Mouse (Mus musculus): ENCODE data around the gene Lrpprc. TPM values are rescaled to one million over a fixed set of nuclear protein-coding genes. Genes with fewer than 3 reads are reported as not detected.
"Not testable (repeated sequence)": the region's sequence is repeated elsewhere in the genome, so short reads cannot be mapped to it uniquely, and the experiment has no call there.

Lrpprc gene
- polyA plus RNA-seq, 1 experiment = 4.7 TPM

DNA sequence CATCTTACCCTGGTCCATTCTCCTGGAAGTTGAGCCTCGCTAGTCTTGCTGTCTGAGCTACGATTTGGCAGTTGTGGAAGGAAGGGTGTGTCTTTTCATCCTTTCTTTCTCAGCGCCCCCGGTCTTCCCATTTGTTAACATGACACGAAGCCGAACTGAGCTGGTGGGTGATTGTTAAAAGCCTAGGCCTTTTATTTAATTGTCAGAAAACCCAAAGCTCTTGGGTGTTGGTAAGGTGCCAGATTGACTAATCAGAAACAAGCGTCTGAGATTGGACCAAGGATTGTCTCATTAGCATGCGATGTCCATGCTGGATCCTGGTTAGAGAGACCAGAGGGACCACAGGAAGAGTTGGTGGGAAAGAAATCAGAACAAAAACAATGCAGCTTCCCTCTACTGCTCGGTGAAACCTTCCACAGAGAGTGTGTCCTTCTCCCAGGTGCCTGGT lies 25.4 kb upstream of the Lrpprc start:
- Histone ChIP-seq H3K36me3 (ENCODE audit: control insufficient read depth, insufficient read depth, low read length) (no peaks in the 10 kb centered on the region), H3K4me1 (ENCODE audit: control insufficient read depth, insufficient read depth, insufficient read length, low read length) (no peaks in the 10 kb centered on the region), H3K4me3 (ENCODE audit: low read depth, low read length) (no peak overlapping the region), H3K27me3 (ENCODE audit: control insufficient read depth, insufficient read depth, low read length) (no peaks in the 10 kb centered on the region), H3K27ac (ENCODE audit: insufficient read depth, low read depth, low read length) (no peak overlapping the region)
- no peak for TF ChIP-seq CTCF (IDR thresholded peaks at IDR 0.05; ENCODE audit: extremely low read depth, insufficient read length, insufficient replicate concordance, low read depth, low read length)
- no peak for TF ChIP-seq POLR2A (IDR thresholded peaks at IDR 0.05; ENCODE audit: low read depth, low read length)
- WGBS = 74% methylated on average over 9 of the region's 9 CpGs

DNA sequence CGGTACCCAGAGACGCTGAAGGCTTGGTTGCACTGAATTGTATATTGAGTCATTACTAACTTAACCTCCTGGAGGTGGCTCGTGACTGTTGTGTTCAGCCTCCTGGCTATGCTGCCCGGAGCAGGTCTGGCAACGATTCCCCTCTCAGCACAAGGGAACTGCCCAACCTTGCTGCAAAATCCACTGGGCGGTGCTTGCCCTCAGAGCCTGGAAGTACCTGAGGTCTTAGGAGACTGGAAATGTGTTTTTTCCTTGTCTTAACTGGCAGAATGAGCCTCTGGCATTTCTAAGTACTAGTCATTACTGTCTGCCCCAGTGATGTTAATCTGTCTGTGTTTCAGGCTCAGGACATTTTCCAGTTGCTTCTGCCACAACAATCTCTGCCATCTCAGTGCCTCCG lies 24.3 kb upstream of the Lrpprc start:
- no peaks in the 10 kb centered on the region for H3K4me1 ChIP-seq (ENCODE audit: control insufficient read depth, insufficient read depth, insufficient read length, low read length)
- H3K27me3 ChIP-seq (ENCODE audit: control insufficient read depth, insufficient read depth, low read length) = no peaks in the 10 kb centered on the region
- no peak overlapping the region for H3K27ac ChIP-seq (ENCODE audit: insufficient read depth, low read depth, low read length)
- no peaks in the 10 kb centered on the region for H3K36me3 ChIP-seq (ENCODE audit: control insufficient read depth, insufficient read depth, low read length)
- H3K4me3 ChIP-seq (ENCODE audit: low read depth, low read length) = no peak overlapping the region
- 69% methylated on average over 7 of the region's 7 CpGs for WGBS
- TF ChIP-seq POLR2A (IDR thresholded peaks at IDR 0.05; ENCODE audit: low read depth, low read length) (no peak), CTCF (IDR thresholded peaks at IDR 0.05; ENCODE audit: extremely low read depth, insufficient read length, insufficient replicate concordance, low read depth, low read length) (no peak)

DNA sequence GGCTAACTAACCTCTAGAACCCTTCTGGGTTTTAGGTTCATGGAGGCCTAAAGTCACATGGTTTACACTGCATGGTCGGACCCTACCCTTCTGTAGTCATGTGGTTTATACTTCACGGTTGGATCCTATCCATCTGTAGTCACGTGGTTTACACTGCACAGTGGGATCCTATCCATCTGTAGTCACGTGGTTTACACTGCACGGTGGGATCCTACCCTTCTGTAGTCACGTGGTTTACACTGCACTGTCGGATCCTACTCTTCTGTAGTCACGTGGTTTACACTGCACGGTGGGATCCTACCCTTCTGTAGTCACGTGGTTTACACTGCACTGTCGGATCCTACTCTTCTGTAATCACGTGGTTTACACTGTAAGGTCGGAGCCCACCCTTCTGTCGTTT lies 23.6 kb upstream of the Lrpprc start:
- H3K27ac ChIP-seq (ENCODE audit: insufficient read depth, low read depth, low read length); H3K4me3 ChIP-seq (ENCODE audit: low read depth, low read length); H3K36me3 ChIP-seq (ENCODE audit: control insufficient read depth, insufficient read depth, low read length); H3K4me1 ChIP-seq (ENCODE audit: control insufficient read depth, insufficient read depth, insufficient read length, low read length); H3K27me3 ChIP-seq (ENCODE audit: control insufficient read depth, insufficient read depth, low read length): not testable (repeated sequence)
- WGBS = 77% methylated on average over 14 of the region's 14 CpGs

DNA sequence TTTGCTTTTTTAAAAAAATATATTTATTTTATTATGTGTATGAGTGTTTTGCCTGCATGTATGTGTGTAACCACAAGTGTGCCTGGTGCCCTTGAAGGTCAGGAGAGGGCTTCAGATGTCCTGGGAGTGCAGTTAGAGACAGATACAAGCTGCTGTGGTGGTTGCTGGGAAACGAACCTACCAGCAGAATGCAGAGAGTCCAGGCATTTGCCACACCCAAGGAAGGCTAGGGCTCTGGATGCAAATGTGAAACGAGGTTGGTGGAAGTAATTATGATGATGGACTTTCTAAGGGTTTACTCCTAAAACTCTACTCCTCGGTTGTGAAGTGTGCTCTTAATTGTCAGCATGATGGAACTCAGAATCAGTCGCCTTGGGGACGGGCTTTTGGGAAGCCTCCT lies 1.4 kb upstream of the Lrpprc start:
- TF ChIP-seq POLR2A (IDR thresholded peaks at IDR 0.05; ENCODE audit: low read depth, low read length) (no peak), CTCF (IDR thresholded peaks at IDR 0.05; ENCODE audit: extremely low read depth, insufficient read length, insufficient replicate concordance, low read depth, low read length) (no peak)
- 50% methylated on average over 5 of the region's 5 CpGs for WGBS
- Histone ChIP-seq H3K27me3 (ENCODE audit: control insufficient read depth, insufficient read depth, low read length) (no peaks in the 10 kb centered on the region), H3K4me1 (ENCODE audit: control insufficient read depth, insufficient read depth, insufficient read length, low read length) (peaks cover 26% of the 10 kb centered on the region), H3K27ac (ENCODE audit: insufficient read depth, low read depth, low read length) (no peak overlapping the region), H3K36me3 (ENCODE audit: control insufficient read depth, insufficient read depth, low read length) (no peaks in the 10 kb centered on the region), H3K4me3 (ENCODE audit: low read depth, low read length) (no peak overlapping the region)

DNA sequence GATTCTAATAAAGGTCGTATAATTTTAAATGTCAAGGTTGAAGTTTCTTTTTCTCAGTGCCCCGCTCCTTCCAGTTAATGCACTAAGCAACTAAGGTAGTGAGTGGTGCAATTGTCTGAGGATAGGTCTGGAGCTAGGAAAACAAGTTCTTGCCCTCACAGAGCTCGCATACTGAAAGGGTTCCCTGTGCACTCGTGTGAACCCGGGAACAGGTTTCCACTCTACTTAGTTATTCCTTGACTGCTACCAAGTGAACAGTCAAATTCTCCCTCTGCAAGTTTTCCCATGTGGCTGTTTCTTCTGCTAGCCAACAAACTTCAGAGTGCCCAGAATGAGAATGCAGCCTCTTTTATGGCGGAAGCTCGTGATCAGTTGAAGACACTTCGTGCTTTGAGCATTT lies 567 bp upstream of the Lrpprc start:
- WGBS = 1% methylated on average over 8 of the region's 8 CpGs

DNA sequence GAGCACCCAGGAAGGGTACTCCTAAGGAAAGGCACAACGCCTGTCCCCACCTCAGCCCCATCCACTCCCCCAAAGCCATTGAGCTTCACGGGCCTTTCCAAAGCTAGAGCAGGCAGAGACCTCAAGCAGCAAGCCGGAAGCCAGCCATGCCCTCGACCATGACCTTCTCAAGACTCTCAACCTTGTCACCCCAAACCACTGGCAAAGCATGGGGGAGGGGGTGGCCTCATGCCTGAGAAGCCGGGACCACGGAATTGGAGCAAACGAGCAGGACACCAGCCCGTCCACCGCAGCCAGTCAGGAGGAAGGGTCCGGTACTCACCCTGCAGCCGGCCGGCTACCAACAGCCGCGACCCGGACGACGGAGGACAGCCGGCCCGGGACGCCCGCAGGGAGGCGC lies 546 bp downstream of the Lrpprc start:
- Histone ChIP-seq H3K4me3 (ENCODE audit: low read depth, low read length) (peak overlapping the region; percentile 86), H3K4me1 (ENCODE audit: control insufficient read depth, insufficient read depth, insufficient read length, low read length) (peaks cover 26% of the 10 kb centered on the region), H3K27ac (ENCODE audit: insufficient read depth, low read depth, low read length) (no peak overlapping the region), H3K36me3 (ENCODE audit: control insufficient read depth, insufficient read depth, low read length) (peaks cover 4% of the 10 kb centered on the region; the same call in 1 of the 2 replicates), H3K27me3 (ENCODE audit: control insufficient read depth, insufficient read depth, low read length) (no peaks in the 10 kb centered on the region)
- TF ChIP-seq POLR2A (IDR thresholded peaks at IDR 0.05; ENCODE audit: low read depth, low read length) (no peak), CTCF (IDR thresholded peaks at IDR 0.05; ENCODE audit: extremely low read depth, insufficient read length, insufficient replicate concordance, low read depth, low read length) (no peak)
- WGBS = under 1% methylated on average over 22 of the region's 22 CpGs

More for the DNA sequence above, 567 bp upstream of the Lrpprc start:
- TF ChIP-seq CTCF (IDR thresholded peaks at IDR 0.05; ENCODE audit: extremely low read depth, insufficient read length, insufficient replicate concordance, low read depth, low read length) (no peak), POLR2A (IDR thresholded peaks at IDR 0.05; ENCODE audit: low read depth, low read length) (no peak)
- Histone ChIP-seq H3K27ac (ENCODE audit: insufficient read depth, low read depth, low read length) (peak overlapping the region; percentile 75), H3K4me1 (ENCODE audit: control insufficient read depth, insufficient read depth, insufficient read length, low read length) (peaks cover 26% of the 10 kb centered on the region), H3K4me3 (ENCODE audit: low read depth, low read length) (peak overlapping the region; percentile 86), H3K36me3 (ENCODE audit: control insufficient read depth, insufficient read depth, low read length) (no peaks in the 10 kb centered on the region), H3K27me3 (ENCODE audit: control insufficient read depth, insufficient read depth, low read length) (no peaks in the 10 kb centered on the region)

DNA sequence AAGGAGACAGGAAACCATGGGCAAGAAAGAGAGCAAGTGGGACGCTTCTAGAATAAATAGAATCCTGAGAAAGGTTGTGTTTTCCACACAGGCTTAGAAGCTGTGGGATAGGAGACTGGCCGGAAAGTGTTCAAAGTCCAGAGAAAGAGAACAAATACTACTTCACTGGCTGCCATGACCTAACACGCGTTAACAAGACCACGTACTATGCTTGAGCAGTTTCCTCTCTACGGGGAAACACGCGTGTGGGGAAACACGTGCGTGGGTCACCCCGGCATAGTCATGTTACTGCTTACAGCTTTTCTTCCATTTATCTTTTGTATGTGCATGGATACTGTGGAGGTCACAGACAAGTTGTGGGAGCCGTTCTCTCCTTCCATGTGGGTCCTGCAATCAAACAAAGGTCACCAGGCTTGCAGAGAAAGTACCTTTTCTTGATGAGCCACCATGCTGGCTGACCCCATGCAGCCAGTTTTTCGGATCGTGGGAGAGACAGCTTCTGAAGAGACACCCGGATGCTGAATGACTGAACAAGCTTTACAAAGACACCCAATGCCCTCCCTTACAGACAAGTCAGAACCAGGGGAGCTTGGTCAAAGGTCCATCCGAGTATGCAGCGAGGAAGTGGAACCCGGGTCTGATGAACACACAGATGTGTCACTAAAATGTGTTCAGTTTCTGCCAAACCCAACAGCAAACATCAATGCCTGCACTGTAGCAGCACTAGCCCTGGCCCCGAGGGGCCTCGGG lies 2.0 kb downstream of the Lrpprc start:
- H3K27me3 ChIP-seq (ENCODE audit: control insufficient read depth, insufficient read depth, low read length) = no peaks in the 10 kb centered on the region
- TF ChIP-seq CTCF (IDR thresholded peaks at IDR 0.05; ENCODE audit: extremely low read depth, insufficient read length, insufficient replicate concordance, low read depth, low read length) = no peak
- no peak for TF ChIP-seq POLR2A (IDR thresholded peaks at IDR 0.05; ENCODE audit: low read depth, low read length)
- peak overlapping the region; percentile 12 for H3K4me3 ChIP-seq (ENCODE audit: low read depth, low read length)
- H3K27ac ChIP-seq (ENCODE audit: insufficient read depth, low read depth, low read length) = no peak overlapping the region
- H3K36me3 ChIP-seq (ENCODE audit: control insufficient read depth, insufficient read depth, low read length) = peaks cover 4% of the 10 kb centered on the region; the same call in 1 of the 2 replicates
- H3K4me1 ChIP-seq (ENCODE audit: control insufficient read depth, insufficient read depth, insufficient read length, low read length) = peaks cover 19% of the 10 kb centered on the region
- WGBS = 42% methylated on average over 20 of the region's 20 CpGs

Data from small intestine, adult 2 months (tissue).